Mouse (Mus musculus) olfactory bulb, adult 2 months (tissue): ENCODE results near the gene Fbxl18.

Experiments used
- CTCF ChIP-seq: fragments of 200-500 bp; IDR thresholded peaks from 2 replicates; pipeline ENCODE4 v1.5.1; 2012; ENCODE audit warnings: low read depth, mild to moderate bottlenecking, low read length, moderate library complexity; ENCODE audit not compliant: insufficient read depth
- POLR2A ChIP-seq: fragments of 200-500 bp; IDR thresholded peaks from 2 replicates; pipeline ENCODE4 v1.6.1; 2012; ENCODE audit warnings: mild to moderate bottlenecking, low read depth, low read length, moderate library complexity; ENCODE audit not compliant: insufficient read depth

- TF ChIP-seq POLR2A: no peak
- TF ChIP-seq CTCF: no peak
These were observed 27.0 kb upstream of the Fbxl18 start for GRCm38 (mm10) chr5:142922251-142922650.
